Mouse (Mus musculus) cerebellum, adult 2 months (tissue): ENCODE measurements around the gene Fndc3b. TPM values are rescaled to one million over a fixed set of nuclear protein-coding genes. Genes with fewer than 3 reads are reported as not detected.

Experiments used
- DNase-seq, 2 experiments: peaks; one replicate each; pipeline ENCODE4 v3.0.0; 2021
- H3K27ac ChIP-seq: fragments of 200-500 bp; 2 replicates; pipeline ENCODE4 v1.5.1; 2012; ENCODE audit warnings: low read length, control low read depth, inconsistent platforms; ENCODE audit not compliant: insufficient read depth
- H3K27me3 ChIP-seq: fragments of 200-500 bp; 2 replicates; pipeline ENCODE4 v1.6.1; 2012; ENCODE audit warnings: inconsistent platforms, mild to moderate bottlenecking, low read length, moderate library complexity; ENCODE audit not compliant: control insufficient read depth, insufficient read depth
- H3K4me1 ChIP-seq: fragments of 200-500 bp; 2 replicates; pipeline ENCODE4 v1.6.1; 2011; ENCODE audit warnings: low read length; ENCODE audit not compliant: control insufficient read depth, insufficient read depth
- H3K4me3 ChIP-seq: fragments of 200-500 bp; replicated peaks from 2 replicates; pipeline ENCODE3; 2011; ENCODE audit warnings: mild to moderate bottlenecking, low read depth, low read length, control low read depth; ENCODE audit not compliant: insufficient read depth
- CTCF ChIP-seq: fragments of 200-500 bp; IDR thresholded peaks from 2 replicates; pipeline ENCODE4 v1.5.1; 2011; ENCODE audit warnings: low read depth, mild to moderate bottlenecking, control low read depth, low read length, moderate library complexity, borderline replicate concordance; ENCODE audit not compliant: insufficient read depth
- POLR2A ChIP-seq: fragments of 200-500 bp; IDR thresholded peaks from 2 replicates; pipeline ENCODE4 v1.6.1; 2011; ENCODE audit warnings: low read length, control low read depth, borderline replicate concordance; ENCODE audit not compliant: insufficient read depth
- WGBS: fragments of 180-500 bp; shearing (Covaris S2); methylation state at CpG from one replicate; pipeline ENCODE4 v1.1.7; 2018; 5-methylcytosine and 5-hydroxymethylcytosine counted together
- polyA plus RNA-seq: library from polyadenylated mRNA; depleted of rRNA; stranded (reverse); fragments of >200 nt; gene quantifications from 2 replicates; pipeline ENCODE4 v1.2.3, GENCODE M21; 2012

The Fndc3b gene
- polyA plus RNA-seq, 1 experiment, result 4.1 TPM

- Histone ChIP-seq H3K27ac (no peak overlapping the region), H3K4me1 (no peaks in the 10 kb centered on the region), H3K4me3 (no peak overlapping the region), H3K27me3 (no peaks in the 10 kb centered on the region)
- DNase-seq, result no peak
- 75% methylated on average over 8 of the region's 8 CpGs for WGBS
- TF ChIP-seq CTCF (no peak), POLR2A (no peak)
Observed at GRCm38 (mm10) chr3:27454402-27455195, 256.5 kb downstream of the Fndc3b start.

DNA sequence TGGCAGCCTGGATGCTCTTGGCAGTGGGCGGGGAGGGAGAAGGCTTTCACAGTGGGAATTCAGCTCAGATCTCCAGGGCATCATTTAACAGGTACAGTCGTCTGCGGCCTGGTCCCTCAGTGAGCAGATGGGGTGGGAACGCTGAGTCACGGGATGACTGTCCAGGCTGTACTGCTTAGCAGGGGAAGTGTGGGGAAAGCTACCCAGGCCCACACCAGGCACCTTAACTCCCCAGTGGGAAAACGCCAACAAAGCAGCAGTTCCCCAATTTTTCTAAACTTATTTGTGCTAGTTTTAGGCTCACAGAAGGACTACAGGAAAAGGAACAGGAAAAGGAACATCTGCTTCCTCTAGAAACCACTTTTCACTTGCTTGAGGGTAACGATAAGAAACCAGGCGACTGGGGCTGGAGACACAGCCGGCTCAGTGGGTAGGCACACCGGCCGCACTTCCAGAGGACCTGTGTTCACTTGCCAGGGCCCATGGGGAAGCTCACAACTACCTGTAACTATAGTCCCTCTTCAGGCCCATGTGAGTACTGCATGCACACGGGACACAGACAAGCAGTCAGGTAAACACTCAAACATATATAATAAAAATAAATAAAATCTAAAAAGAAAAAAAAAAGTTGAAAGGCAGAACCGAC is 257.5 kb downstream of the Fndc3b start:
- Histone ChIP-seq H3K27me3 (no peaks in the 10 kb centered on the region), H3K27ac (no peak overlapping the region), H3K4me1 (no peaks in the 10 kb centered on the region), H3K4me3 (no peak overlapping the region)
- TF ChIP-seq CTCF, result peak; percentile 14; the same call in 1 of the 2 replicates
- no peak for TF ChIP-seq POLR2A
- DNase-seq, result no peak
- whole genome bisulfite sequencing, result 75% methylated on average over 13 of the region's 13 CpGs

DNA sequence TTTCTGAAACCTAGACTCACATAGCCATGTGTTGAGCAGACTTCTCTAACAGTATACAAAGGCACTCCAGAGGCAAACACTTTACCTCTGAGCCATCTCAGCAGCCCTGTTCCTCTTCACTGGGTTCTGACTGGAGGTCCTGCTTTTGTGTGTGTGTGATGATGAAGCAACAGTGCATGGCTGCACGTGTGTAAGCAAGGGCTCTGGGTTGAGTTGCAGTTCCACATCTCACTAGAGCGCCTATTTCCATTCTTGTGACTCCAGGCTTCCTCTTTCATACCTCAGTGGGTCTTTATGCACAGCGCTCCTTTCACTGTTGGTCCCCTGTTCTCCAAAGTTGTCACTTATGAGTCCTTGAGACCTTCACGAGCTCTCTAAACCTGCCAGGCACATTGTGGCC is 261.7 kb downstream of the Fndc3b start:
- no peak for DNase-seq
- Histone ChIP-seq H3K27me3 (no peaks in the 10 kb centered on the region), H3K4me1 (no peaks in the 10 kb centered on the region), H3K4me3 (no peak overlapping the region), H3K27ac (no peak overlapping the region)
- TF ChIP-seq CTCF, result no peak
- 87% methylated on average over 4 of the region's 4 CpGs for WGBS

- Histone ChIP-seq H3K4me1 (no peaks in the 10 kb centered on the region), H3K27ac (no peak overlapping the region), H3K4me3 (no peak overlapping the region), H3K27me3 (no peaks in the 10 kb centered on the region)
- DNase-seq, result no peak
- WGBS, result 71% methylated on average over 9 of the region's 9 CpGs
- TF ChIP-seq POLR2A (no peak), CTCF (peak; percentile 11; the same call in 1 of the 2 replicates)
Observed at GRCm38 (mm10) chr3:27448367-27448766, 262.7 kb downstream of the Fndc3b start.

- no peak for DNase-seq
- Histone ChIP-seq H3K27ac (no peak overlapping the region), H3K27me3 (no peaks in the 10 kb centered on the region), H3K4me3 (no peak overlapping the region), H3K4me1 (no peaks in the 10 kb centered on the region)
- TF ChIP-seq CTCF (no peak), POLR2A (no peak)
- WGBS, result 83% methylated on average over 16 of the region's 16 CpGs
Observed at GRCm38 (mm10) chr3:27439704-27440103, 271.4 kb downstream of the Fndc3b start.

GRCm38 (mm10) chr3:27435096-27435620 is 275.9 kb downstream of the Fndc3b start:
- DNase-seq, result no peak
- no peak for TF ChIP-seq POLR2A
- TF ChIP-seq CTCF, result no peak
- WGBS, result 81% methylated on average over 6 of the region's 6 CpGs
- no peak overlapping the region for H3K4me3 ChIP-seq
- peaks cover 8% of the 10 kb centered on the region for H3K4me1 ChIP-seq
- H3K27me3 ChIP-seq, result no peaks in the 10 kb centered on the region
- no peak overlapping the region for H3K27ac ChIP-seq

- H3K4me3 ChIP-seq, result no peak overlapping the region
- H3K27ac ChIP-seq, result no peak overlapping the region
- TF ChIP-seq CTCF (no peak), POLR2A (no peak)
- peaks cover 9% of the 10 kb centered on the region for H3K4me1 ChIP-seq
- DNase-seq, result no peak
- 84% methylated on average over 3 of the region's 3 CpGs for WGBS
- no peaks in the 10 kb centered on the region for H3K27me3 ChIP-seq
Observed at GRCm38 (mm10) chr3:27432981-27433380, 278.1 kb downstream of the Fndc3b start.
